Comparison of ENCODE assay signal across 8 mouse cellular contexts in the genomic region with DNA sequence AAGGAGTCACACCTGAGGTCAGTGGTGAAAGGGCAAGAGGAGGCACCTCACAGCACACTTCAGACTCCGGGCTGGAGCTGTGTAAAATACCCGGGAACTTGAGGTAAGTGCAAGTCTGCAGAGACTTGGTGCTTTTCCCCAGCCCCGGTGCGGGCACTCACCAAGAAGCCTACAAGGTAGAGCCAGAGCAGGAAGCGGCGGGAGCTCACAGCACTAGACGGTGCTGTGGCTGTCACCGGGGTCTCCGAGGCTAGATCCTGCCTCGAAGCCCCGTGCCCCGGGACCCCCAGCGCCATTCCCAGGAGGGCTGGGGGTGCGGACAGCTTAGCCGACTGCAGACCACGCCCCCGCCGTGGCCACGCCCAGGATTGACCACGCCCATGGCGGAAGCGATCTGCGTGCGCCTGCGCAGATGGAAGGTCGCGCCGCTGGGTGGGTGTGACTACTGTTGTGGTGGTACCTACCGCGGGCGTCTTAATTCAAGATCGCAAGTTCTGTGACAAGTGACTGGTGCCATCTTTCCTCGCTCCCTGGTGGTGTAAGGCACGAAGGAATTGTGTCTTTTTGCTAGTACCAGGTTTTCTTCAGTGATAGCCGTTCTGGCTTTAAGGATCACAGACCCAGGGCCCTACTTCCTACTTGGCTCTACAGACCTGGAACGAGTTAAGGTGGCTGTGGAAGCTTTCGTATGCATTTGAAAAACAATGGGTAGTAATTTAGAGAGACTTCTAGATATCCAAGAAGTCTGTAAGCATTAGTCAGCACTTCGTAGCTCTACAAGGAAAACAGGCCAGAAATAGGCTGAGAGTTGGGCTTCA. TPM values are rescaled to one million over a fixed set of nuclear protein-coding genes. Genes with fewer than 3 reads are reported as not detected.
A peak's percentile ranks its signal among the peaks of the same experiment; 100 is the strongest.
DNase-seq lines count a peak whose midpoint lies in the region; ATAC-seq and TF ChIP-seq lines count a peak whose summit lies in the region.

A gene (minus strand): TSS at position 364 of the 818 bp plus-strand sequence.

- H3ac ChIP-seq in myocyte (ENCODE audit: control insufficient read depth, insufficient read length): no peak within 1 kb of the TSS

- no peaks in the 10 kb centered on the region for H3K9me3 ChIP-seq in heart, embryonic 13.5 days
- no peaks in the 10 kb centered on the region for H3K9me3 ChIP-seq in kidney, postnatal 0 days (replicated peaks; ENCODE audit: low read length)
- H3K9me3 ChIP-seq in liver, embryonic 11.5 days (ENCODE audit: control insufficient read depth, low read length): no peaks in the 10 kb centered on the region

- no peak within 1 kb of the TSS for H3K27ac ChIP-seq in brown adipose tissue, adult 24 weeks (replicated peaks; ENCODE audit: low read depth, low read length)
- no peak within 1 kb of the TSS for H3K27ac ChIP-seq in heart, embryonic 13.5 days (replicated peaks)
- peak within 1 kb of the TSS; percentile 19; the same call in 1 of the 2 replicates for H3K27ac ChIP-seq in kidney, postnatal 0 days
- no peak within 1 kb of the TSS for H3K27ac ChIP-seq in liver, embryonic 11.5 days (ENCODE audit: low read depth, low read length)

- H3K9ac ChIP-seq in heart, embryonic 13.5 days: peak within 1 kb of the TSS; percentile 82
- peak within 1 kb of the TSS; percentile 67 for H3K9ac ChIP-seq in kidney, postnatal 0 days (ENCODE audit: low read depth, low read length)
- peak within 1 kb of the TSS; percentile 69 for H3K9ac ChIP-seq in liver, embryonic 11.5 days (ENCODE audit: low read depth, low read length)

- WGBS in heart, embryonic 13.5 days: 5% methylated on average over 38 of the region's 38 CpGs
- WGBS in kidney, postnatal 0 days: 6% methylated on average over 38 of the region's 38 CpGs
- WGBS in liver, embryonic 11.5 days: 7% methylated on average over 38 of the region's 38 CpGs

- no peaks in the 10 kb centered on the region for H3K36me3 ChIP-seq in heart, embryonic 13.5 days
- no peaks in the 10 kb centered on the region for H3K36me3 ChIP-seq in kidney, postnatal 0 days (ENCODE audit: insufficient read depth, low read length)
- H3K36me3 ChIP-seq in liver, embryonic 11.5 days (ENCODE audit: control insufficient read depth, insufficient read depth, low read length): no peaks in the 10 kb centered on the region
- H3K36me3 ChIP-seq in myocyte (ENCODE audit: control insufficient read depth, insufficient read depth): no peaks in the 10 kb centered on the region

- TF ChIP-seq POLR2A in myocyte (IDR thresholded peaks at IDR 0.05; ENCODE audit: insufficient read length, low read depth): peak; percentile 61

- peak; percentile 96 for ATAC-seq in erythroid progenitor cell, adult 5-6 weeks (replicated peaks; ENCODE audit: low FRiP score, poor library complexity, severe bottlenecking)
- ATAC-seq in heart, embryonic 13.5 days (ENCODE audit: extremely low read depth, insufficient number of reproducible peaks, low FRiP score, low TSS enrichment): peak; percentile 73
- peak; percentile 87 for ATAC-seq in kidney, postnatal 0 days (replicated peaks; ENCODE audit: low FRiP score, low read depth)
- peak; percentile 96 for ATAC-seq in liver, embryonic 11.5 days (replicated peaks; ENCODE audit: low FRiP score)

- no peaks in the 10 kb centered on the region for H3K4me1 ChIP-seq in brown adipose tissue, adult 24 weeks (ENCODE audit: control insufficient read depth, insufficient read depth, insufficient read length, low read length)
- H3K4me1 ChIP-seq in heart, embryonic 13.5 days: peaks cover 11% of the 10 kb centered on the region; the same call in 1 of the 2 replicates
- H3K4me1 ChIP-seq in kidney, postnatal 0 days (replicated peaks; ENCODE audit: insufficient read depth, low read length): 0 out of 2 replicates have a peak, but pooled peaks cover 4% of the 10 kb centered on the region
- H3K4me1 ChIP-seq in liver, embryonic 11.5 days (replicated peaks; ENCODE audit: control insufficient read depth, insufficient read depth, low read length): peaks cover 4% of the 10 kb centered on the region

- peak within 1 kb of the TSS; percentile 90 for H3K4me3 ChIP-seq in brown adipose tissue, adult 24 weeks (ENCODE audit: insufficient read depth, low read depth, low read length)
- peak within 1 kb of the TSS; percentile 83 for H3K4me3 ChIP-seq in heart, embryonic 13.5 days
- H3K4me3 ChIP-seq in kidney, postnatal 0 days (replicated peaks; ENCODE audit: low read depth, low read length): peak within 1 kb of the TSS; percentile 66
- H3K4me3 ChIP-seq in liver, embryonic 11.5 days (ENCODE audit: low read depth, low read length): peak within 1 kb of the TSS; percentile 73
- H3K4me3 ChIP-seq in myocyte: peak within 1 kb of the TSS; percentile 45

- H3K4me2 ChIP-seq in heart, embryonic 13.5 days: peak within 1 kb of the TSS; percentile 86
- peak within 1 kb of the TSS; percentile 55 for H3K4me2 ChIP-seq in kidney, postnatal 0 days (ENCODE audit: low read length)
- peak within 1 kb of the TSS; percentile 74 for H3K4me2 ChIP-seq in liver, embryonic 11.5 days
- H3K4me2 ChIP-seq in myocyte (ENCODE audit: low read depth): peak within 1 kb of the TSS; percentile 86

- no peak for TF ChIP-seq CTCF in kidney, postnatal 0 days (IDR thresholded peaks at IDR 0.05; ENCODE audit: low read depth)

- H3K79me2 ChIP-seq in myocyte (ENCODE audit: control insufficient read depth, insufficient read depth): no peaks in the 10 kb centered on the region

- DNase-seq in CD4-positive helper T cell, adult 2 months (ENCODE audit: low read depth, low spot score): peak; percentile 91
- DNase-seq in kidney, postnatal 0 days (ENCODE audit: low spot score): peak; percentile 86
- peak; percentile 96 for DNase-seq in liver, embryonic 11.5 days (ENCODE audit: low spot score)
- peak; percentile 93 to 98 for DNase-seq in spleen, postnatal 4 days (ENCODE audit: low spot score in 2 of 2)

- no peaks in the 10 kb centered on the region for H3K27me3 ChIP-seq in heart, embryonic 13.5 days (replicated peaks)
- H3K27me3 ChIP-seq in kidney, postnatal 0 days (ENCODE audit: insufficient read depth, low read length): no peaks in the 10 kb centered on the region
- no peaks in the 10 kb centered on the region for H3K27me3 ChIP-seq in liver, embryonic 11.5 days (replicated peaks; ENCODE audit: control insufficient read depth, insufficient read depth, low read length)
- no peaks in the 10 kb centered on the region for H3K27me3 ChIP-seq in myocyte (ENCODE audit: control insufficient read depth, insufficient read depth, insufficient read length)

TF ChIP-seq in myocyte, 11 proteins besides CTCF, POLR2A, EP300 and RAD21:
- TF ChIP-seq CEBPB (IDR thresholded peaks at IDR 0.05; ENCODE audit: insufficient read depth, poor library complexity, severe bottlenecking) (no peak), TCF12 (IDR thresholded peaks at IDR 0.05; ENCODE audit: insufficient read depth, poor library complexity, severe bottlenecking) (no peak), POLR2AphosphoS2 (IDR thresholded peaks at IDR 0.05; ENCODE audit: insufficient read length, low read depth) (no peak), E2F4 (IDR thresholded peaks at IDR 0.05; ENCODE audit: insufficient read depth) (no peak), REST (IDR thresholded peaks at IDR 0.05; ENCODE audit: insufficient read depth, insufficient read length) (no peak), MYOG (IDR thresholded peaks at IDR 0.05; ENCODE audit: control insufficient read depth in 1 of 3, insufficient read depth in 1 of 3, insufficient read length in 2 of 3, low read depth in 2 of 3) (no peak), MAX (IDR thresholded peaks at IDR 0.05; ENCODE audit: low read depth) (no peak), MYOD1 (IDR thresholded peaks at IDR 0.05; ENCODE audit: control insufficient read depth in 1 of 3, insufficient read length in 2 of 3, low read depth in 2 of 3) (no peak), USF1 (IDR thresholded peaks at IDR 0.05; ENCODE audit: low read depth) (no peak), SRF (IDR thresholded peaks at IDR 0.05; ENCODE audit: control insufficient read depth, insufficient read length, low read depth) (no peak), TCF3 (IDR thresholded peaks at IDR 0.05; ENCODE audit: insufficient read length, low read depth) (no peak)

RNA-seq across cellular contexts. Expression of the gene that starts here (rescaled TPM):
- polyA plus RNA-seq in brown adipose tissue, adult 24 weeks (2012; ENCODE audit: insufficient read depth, insufficient read length, missing spikeins): 2.7 and 3.0 TPM in 2 replicates
- 0.42 and 1.8 TPM in 2 replicates for total RNA-seq in erythroid progenitor cell, adult 5-6 weeks (2015; ENCODE audit: low replicate concordance)
- 1.9 TPM in 1 of 2 replicates, not detected in the other for total RNA-seq in erythroid progenitor cell, adult 5-6 weeks (2017; ENCODE audit: low replicate concordance)
- 1.8 and 2.0 TPM in 2 replicates for polyA plus RNA-seq in heart, embryonic 13.5 days (2015; fragmentation: Nextera tagmentation; extraction: Ambion mirVana)
- polyA plus RNA-seq in kidney, postnatal 0 days (2015; fragmentation: Nextera tagmentation; extraction: Ambion mirVana): 7.0 and 8.3 TPM in 2 replicates
- polyA plus RNA-seq in liver, embryonic 11.5 days (2014; fragmentation: Nextera tagmentation; extraction: Ambion mirVana): 1.9 and 2.1 TPM in 2 replicates
- 1.2 TPM for polyA plus RNA-seq in myocyte (2012; fragmentation: generic; extraction: Trizol)
